Mouse (Mus musculus) lung, postnatal 10 days (tissue): ENCODE measurements at regions not wholly inside any gene's neighbourhood (a gene's known extent, or its start where the extent isn't known, plus 50 kb on each side); places are given as distances from the start of the nearest gene placed in this dataset.

ENCODE experiments used
- DNase-seq: peaks from one replicate; pipeline ENCODE4 v3.0.0; 2021

DNA sequence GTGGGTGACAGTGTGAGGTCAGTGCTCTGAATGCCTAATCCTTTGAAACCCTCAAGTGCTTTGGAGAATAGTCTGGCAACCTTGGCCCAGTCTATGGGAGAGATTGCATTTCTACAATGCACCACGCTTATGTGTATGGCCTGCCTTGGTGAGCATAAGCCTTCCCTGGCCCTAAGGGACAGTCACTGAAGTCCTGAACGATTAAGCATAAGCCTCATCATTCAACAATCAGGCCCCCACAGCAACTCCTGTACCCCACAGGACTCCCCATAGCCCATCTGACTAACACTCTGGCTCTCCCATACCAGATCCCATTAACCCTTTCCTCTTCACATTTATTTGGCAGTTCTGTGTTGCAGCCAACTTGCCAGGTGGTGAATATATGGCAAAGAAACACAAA, 203.1 kb upstream of the Ano5 start:
- DNase-seq, result no peak

DNA sequence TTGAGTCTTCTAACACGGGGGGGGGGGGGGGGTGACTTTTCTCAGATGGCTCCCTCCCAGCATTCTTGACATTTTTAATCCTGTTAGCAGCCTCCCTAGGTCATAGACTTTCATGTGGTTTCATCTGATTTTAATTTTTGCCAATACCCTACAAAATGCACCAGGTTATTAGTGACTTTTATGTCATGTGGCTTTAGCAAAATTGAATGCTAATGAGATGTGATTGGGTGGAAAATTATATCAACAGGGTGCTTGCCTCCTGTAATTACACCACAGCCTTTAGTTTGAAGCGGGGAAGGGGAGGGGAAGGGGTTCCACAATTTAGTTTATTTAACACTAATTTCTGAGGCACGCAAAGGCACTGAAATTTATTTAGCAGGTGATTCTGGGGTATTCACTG, 200.6 kb upstream of the Ano5 start:
- no peak for DNase-seq

DNA sequence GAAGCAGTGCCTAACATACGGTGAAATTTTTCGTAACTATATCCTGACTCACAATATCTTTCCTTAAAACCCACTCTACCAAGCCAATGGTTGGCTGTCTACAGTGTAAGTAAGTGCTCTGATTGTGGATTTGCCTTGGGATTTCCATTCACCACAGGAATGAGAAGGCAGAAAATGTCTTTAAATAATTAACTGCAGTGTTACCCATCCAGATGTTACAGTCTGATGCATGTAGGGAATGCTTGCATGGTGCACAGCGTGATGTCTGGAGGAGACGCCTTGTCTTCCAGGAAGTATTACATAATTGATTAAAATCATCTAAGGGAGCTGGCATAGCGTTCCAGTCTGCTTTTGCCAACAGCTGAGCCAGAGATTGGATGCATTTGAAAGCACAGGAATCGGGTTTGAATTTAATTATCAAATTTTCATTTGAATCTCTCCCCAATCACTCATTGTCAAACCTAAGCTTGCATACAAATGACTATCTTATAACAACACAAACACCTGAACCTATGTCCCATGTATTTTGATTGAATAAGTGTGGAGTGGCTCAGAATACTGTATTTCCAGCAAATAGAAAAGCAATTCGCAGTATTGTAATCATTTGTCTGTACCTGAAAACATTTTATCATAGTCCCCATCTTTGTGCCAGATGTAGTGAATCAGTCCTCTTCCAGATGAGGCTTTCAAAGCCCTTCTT, 170.8 kb upstream of the Ano5 start:
- no peak for DNase-seq

DNA sequence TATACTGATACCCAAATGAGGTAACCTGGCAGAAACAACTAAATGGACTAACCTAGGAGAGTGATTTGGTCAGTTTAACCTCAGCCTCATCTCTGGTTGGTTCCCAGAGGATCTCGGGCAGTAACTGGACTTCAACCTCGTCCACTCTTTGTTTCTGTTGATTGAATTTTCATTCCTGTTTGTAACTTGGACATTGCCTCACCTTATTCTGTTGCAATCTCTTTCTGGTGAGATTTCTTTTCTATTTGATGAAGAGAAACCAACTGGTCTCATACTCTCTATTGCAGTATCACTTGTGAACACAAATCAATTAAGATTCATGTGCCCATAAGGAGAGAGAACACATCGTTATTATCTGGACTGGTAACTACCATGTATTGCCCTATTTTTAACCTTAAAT, 163.3 kb upstream of the Ano5 start:
- no peak for DNase-seq

DNA sequence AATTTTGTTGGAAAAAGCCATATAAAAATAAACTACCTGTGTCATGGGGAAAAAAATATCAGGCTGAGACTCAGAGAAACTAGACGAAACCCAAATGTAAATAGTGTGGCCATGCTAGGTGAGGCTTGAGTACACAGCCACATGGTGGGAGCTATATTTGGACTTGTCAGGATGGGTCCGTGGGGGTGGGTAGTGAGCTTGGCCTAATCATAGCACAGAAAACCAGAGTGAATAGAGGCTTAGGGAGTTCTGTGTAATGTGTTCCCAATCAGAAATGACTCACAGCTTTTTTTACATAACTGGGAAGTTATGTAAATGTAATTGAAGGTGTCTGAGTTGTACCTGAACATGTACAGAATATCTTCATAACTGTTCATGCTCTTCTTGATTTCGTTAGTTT, 150.7 kb upstream of the Ano5 start:
- DNase-seq, result no peak

DNA sequence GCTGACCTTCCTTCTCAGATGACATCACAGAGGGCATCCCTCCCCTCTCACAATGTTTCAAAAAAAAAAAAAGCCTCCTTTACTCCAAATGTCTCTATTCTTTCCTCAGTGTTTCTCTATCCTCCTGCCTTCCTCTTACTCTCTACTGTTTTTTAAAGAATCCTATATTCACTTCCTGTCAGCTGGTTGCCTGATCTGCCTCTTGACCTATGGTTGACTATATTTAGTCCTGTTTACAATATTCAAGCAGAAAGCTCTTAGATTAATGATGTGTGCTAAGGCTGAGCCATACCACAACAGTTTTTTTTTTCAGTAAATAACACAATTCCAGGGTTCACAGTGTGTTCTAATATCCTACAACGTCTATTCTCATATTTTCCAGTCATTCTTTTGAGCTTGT, 133.2 kb upstream of the Ano5 start:
- DNase-seq, result no peak
